Mouse (Mus musculus): ENCODE measurements at regions not wholly inside any gene's neighbourhood (a gene's known extent, or its start where the extent isn't known, plus 50 kb on each side); places are given as distances from the start of the nearest gene placed in this dataset.

DNA sequence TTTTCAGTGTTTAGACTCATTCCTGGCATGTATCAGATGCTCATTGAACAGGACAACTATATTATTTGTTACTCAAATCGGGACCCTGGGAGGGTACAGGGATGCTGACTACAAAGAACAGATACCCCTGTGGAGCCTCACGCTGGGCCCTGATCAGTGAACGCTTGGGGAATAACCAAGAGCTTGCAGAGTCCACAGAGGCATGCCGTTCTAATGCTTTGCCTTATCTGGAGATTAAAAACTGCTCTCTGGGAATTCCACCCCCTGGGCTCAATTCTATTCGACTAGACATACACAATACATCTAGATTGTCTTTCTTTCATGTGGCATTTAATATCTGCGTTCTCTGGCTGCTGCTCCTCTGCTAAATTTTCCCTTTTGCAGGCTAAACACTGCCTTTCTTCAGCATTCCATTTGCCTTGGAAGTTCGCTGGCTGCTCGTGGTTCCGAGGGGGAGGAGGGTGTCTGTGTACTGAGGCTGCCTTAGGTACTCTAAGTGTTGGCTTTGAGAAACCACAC, 272.8 kb downstream of the Foxo1 start:
- TF ChIP-seq GATA1 (IDR thresholded peaks at IDR 0.05; ENCODE audit: borderline replicate concordance, low read length) (no peak), FLI1 (IDR thresholded peaks at IDR 0.05; ENCODE audit: low read length) (no peak)

All from megakaryocyte, embryonic 14.5 days (primary cell).